Mouse (Mus musculus): ENCODE results near the gene Gpank1.

Gpank1 gene

DNA sequence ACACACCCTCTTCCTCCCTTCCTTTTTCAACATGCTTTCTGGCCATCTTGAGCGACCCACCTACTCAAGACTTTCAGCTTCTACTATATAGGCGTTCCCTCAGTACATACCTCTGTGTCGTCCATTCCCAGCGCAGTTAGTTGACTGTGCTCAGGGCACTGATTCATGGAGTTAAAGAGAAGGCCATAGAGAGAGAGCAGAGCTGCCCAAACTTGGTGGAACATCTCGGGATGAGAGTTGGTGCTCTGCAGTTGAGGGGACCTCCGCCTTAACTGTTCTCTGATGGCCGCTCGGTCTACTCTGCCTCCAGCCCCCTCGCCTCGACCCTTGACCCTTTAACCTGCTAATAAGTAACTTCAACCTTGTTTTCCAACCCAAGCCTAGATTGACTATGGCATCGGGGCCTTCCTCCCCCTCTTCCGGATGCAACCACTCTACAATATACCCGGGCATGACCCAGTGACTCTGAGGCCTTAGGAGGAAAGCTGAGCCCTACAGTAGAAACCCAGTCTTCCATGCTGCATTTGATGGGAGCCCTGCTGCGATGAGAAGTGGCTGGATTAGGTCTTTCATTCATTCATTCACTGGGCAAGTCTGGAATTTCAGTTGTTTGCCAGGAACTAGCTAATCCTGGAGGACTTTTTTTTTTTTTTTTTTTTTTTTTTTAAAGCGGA lies 10.4 kb downstream of the Gpank1 start, which contains the start of gene Apom:
TSS of gene Apom (minus strand) at position 551 of the 674 bp plus-strand sequence.
- no peak for DNase-seq (ENCODE audit: low spot score in 2 of 2)

DNA sequence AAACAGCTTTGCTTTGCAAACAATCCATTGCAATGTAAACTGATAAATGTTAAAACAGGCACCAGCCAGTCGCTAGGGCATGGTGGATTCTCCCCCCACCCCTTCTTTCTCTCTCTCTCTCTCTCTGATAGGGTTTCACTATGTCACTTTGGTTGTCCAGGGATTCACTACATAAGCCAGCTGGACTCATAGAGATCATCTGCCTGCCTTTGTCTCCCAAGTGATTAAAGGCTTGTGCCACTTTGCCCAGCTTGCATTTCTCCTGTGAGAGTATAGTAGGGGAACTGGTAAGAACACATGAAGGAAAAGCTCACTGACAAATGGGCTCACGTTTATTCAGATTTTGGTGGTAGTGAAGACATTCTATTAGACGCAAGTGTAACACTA lies 10.9 kb downstream of the Gpank1 start:
- no peak for DNase-seq (ENCODE audit: low spot score in 2 of 2)

DNA sequence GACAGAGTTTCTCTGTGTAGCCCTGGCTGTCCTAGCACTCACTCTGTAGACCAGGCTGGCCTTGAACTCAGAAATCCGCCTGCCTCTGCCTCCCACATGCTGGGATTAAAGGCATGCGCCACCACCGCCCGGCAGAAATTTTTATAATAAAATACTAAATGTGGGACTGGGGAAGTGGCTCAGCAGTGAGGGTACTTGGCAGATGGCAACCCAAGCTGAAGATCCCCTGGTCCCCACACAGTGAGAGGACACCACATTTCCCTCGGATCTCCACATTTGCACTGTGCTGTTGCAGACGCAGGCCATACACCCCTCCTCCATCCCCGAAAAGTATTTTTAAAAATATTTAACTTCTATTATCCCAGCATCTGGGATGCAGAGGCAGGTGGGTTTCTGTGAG lies 12.3 kb downstream of the Gpank1 start:
- no peak for DNase-seq (ENCODE audit: low spot score in 2 of 2)

DNA sequence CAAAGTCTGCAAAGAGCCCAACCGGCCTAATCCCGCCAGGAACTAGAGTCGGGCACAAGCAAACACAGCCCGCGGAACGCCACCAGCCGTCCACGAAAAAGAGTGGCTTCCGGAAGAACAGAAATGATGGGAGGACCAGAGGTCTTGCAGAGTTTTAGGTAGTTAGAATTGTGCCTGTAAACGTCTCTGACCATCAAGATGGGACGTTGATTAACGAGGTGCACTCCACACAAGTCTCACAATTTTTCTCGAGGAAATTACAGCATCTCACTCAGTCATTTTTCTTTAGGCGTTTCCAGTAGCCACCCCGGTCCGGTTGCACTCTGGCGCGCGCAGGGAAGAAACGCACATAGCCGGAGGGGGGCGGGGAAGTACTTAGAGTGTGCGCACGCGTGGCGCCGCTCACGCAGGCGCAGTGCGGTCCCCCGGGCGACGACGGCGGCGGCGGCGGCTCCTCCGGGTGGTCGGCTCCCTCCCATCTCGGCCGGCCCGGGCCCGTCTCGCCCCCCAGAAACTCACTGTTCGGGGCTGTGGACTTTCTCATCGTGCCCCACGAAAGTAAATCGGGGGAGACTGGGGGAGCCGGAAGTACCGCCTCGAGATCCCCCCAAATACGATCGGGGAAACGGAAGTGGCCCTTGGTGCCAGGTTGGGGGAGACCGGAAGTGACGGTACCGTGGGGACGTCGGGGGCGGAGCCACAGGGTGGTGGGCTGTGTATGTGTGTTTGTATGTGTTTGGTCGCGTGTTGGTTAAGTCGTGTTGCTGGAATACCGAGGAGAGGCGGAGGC lies 13.7 kb downstream of the Gpank1 start, which contains the start of gene Bag6:
TSS of gene Bag6 (plus strand) at position 378 of the 790 bp plus-strand sequence.
- DNase-seq (ENCODE audit: low spot score in 2 of 2), result peak; percentile 83 to 94

DNA sequence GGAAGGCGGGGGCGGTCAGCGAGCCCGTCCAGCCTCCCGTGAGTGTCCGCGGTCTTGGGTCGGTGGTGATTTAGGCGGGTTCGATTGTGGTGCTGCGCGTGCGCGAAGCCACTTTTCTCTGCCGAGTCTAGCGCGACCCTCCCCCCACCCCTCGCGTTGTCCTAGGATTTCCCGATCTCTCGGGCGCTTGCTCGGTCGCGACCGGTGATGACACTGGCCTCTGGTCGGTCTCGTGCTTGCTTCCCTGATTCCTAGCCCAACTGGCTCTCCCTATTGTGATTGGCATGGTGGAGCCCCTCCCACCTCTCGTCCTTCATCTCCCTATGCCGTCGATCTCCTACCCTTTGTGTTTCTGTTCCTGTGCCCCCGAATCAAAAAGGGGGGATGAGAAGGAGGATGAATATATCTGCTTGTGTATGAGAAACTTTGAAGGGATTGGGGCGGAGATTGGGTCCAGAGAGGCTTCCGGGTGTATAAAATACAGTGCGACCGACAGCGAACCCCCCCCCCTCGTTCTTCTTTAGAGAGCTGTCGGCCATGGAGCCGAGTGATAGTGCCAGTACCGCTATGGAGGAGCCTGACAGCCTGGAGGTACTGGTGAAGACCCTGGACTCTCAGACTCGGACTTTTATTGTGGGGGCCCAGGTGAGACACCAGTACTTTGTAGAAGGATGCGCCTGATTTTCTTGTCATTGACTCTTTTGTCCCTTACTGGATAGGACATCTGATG lies 14.5 kb downstream of the Gpank1 start:
- no peak for DNase-seq (ENCODE audit: low spot score in 2 of 2)

DNA sequence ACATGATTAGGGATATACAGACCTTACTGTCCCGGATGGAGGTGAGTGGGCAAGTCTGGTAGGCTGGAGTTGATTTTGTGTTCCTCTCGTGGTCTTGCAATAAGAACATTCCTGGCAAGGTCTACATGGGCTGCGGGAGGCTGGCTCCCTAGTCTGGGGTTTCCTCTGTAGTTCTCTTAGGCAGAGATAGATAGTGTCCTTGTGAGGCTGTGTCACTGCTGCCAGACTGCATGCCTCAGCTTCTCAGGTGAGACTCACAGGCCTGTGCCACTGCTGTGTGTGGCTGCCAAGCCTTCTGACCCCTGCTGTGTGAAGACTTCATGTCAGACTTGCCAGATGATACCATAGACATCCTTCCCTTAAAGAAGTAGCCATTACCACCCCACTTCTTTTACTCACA lies 18.0 kb downstream of the Gpank1 start:
- DNase-seq (ENCODE audit: low spot score in 2 of 2), result no peak

DNA sequence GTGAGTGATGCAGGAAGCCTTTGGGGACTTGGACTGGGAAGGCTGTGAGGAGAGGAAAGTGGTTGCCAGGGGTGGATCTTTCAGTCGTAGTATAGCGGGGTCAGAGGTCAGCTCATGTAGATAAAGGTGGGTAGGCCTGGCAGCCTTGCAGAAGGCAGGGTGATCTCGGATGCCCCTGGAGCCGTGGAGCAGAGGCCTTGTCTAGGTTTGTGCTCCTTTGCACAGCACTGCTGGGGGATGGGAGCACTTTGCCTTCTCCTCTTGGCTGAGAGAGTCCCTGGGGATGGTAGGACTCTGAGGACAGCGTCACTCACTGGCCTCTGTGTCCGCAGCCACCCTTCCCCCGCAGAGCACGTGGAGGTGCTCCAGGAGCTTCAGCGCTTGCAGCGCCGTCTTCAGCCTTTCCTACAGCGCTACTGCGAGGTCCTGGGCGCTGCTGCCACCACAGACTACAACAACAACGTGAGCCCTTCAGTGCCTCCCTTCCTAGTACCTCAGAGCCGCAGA lies 19.3 kb downstream of the Gpank1 start:
- no peak for DNase-seq (ENCODE audit: low spot score in 2 of 2)

DNA sequence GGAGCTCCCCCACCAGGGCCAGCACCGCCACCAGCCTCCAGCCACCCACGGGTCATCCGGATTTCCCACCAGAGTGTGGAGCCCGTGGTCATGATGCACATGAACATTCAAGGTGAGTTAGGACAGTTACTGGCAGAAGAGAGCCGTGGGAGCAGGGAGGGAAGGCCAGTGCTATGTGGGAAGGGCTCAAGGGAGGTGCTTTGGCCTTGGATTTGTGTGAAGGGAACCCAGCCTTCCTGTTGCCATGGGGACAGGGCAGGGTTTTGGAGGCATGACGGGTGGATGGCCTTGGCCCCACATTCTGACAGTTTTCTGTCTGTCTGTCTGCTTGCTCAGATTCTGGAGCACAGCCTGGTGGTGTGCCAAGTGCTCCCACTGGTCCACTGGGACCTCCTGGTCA lies 20.7 kb downstream of the Gpank1 start:
- DNase-seq (ENCODE audit: low spot score in 2 of 2), result no peak

DNA sequence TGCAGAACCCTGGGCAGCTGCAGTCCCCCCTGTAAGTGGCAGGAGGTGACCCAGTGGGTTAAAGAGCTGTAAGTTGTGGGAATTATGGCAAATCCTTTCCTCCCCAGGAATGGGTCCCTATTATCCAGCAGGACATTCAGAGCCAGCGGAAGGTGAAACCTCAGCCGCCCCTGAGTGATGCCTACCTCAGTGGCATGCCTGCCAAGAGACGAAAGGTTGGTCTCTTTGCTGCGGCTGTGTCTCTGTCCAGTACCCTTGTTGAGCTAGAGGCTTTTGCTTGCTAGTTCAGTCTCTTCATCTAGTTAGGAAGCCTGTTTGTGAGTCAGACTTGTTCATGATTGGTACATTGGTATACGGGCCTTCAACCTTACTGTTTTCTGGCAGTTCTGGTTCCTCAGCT lies 24.9 kb downstream of the Gpank1 start:
- no peak for DNase-seq (ENCODE audit: low spot score in 2 of 2)

DNA sequence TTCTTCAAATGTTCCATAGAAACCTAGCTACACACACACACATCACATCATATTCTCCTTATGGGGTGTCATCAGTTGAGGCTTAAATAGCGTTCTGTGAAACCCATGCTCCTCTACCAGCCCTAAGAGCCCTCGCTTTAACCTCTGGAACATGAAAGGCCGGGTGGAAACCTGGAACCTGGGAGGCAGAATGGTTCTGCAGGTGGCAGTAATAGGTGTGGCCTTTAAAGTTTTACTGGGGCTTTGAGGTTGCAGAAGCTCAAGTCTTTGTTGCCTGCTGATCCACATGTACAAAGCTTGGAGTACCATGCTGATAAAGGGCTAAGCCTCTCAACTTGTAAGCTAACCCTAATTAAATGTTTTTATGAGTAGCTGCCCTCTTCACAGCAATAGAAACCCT lies 26.1 kb downstream of the Gpank1 start:
- DNase-seq (ENCODE audit: low spot score in 2 of 2), result no peak

DNA sequence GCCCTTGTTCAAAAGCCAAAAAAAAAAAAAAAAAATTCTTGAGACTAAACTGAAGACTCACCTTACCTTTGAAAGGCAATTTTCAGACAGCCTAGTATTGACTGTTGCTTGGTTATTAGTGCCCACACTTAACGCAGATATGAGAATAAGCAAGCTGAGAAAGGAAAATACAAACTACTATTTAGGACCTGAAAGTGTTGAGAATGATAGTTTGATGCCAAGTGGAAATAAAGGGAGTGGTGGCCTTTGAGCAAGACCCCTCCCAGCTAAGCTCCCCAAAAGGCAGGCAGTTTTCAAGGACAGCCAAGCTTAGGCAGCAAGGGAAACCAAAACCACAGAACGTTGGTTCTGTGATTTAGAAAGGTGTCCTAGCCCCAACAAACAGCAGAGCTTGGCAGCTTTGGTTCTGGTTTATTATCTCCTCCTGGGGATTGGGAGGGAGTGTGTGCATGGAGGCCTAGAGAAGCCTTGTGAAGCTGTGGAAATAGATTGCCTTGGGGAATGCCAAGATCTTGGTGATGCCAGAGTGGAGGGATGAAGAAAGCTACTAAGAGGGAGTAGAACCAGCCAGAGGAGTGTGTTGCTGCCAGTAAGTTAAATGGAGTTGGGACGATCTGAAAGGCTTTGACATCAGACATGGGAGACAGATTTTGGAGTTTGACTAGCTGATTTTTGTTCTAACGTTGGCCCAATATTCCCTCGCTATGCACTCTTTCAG lies 26.8 kb downstream of the Gpank1 start:
- no peak for DNase-seq (ENCODE audit: low spot score in 2 of 2)

DNA sequence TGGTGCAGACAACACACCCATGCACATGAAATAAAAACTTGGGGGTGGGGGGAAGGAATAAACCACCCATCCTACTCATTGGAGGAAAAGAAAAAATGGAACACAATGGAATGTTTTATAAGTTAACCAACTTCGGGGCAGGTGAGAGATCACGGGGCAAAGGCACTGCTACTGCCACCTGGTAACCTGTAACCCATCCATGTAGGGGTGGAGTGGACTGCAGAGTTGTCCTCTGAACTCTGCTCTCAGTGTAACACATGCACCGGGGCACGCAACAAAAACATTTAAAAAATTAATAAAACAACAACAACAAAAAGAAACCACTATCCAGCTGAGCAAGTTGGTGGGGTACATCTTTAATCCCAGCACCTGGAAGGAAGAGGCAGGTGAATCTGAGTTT lies 30.9 kb downstream of the Gpank1 start:
- no peak for DNase-seq (ENCODE audit: low spot score in 2 of 2)

DNA sequence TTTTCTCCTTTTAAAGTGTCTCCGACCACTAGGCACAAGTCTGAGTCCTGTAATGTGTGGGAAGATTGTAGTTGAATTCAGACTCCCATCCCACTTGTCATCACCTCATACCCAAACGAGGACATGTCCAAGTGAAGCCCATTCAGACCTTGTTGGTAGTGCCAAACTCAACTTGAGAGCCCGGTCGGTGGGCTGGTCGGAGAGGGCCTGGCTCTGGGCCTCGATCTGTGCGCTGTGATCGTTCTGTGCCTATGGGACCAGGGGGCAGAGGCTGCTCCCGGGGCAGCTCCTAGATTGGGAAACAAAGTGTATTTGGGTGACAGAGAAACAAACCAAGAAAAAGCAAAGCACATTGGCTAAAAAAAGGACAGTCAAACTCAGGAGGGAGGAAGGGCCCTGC lies 31.8 kb downstream of the Gpank1 start:
- DNase-seq (ENCODE audit: low spot score in 2 of 2), result no peak

DNA sequence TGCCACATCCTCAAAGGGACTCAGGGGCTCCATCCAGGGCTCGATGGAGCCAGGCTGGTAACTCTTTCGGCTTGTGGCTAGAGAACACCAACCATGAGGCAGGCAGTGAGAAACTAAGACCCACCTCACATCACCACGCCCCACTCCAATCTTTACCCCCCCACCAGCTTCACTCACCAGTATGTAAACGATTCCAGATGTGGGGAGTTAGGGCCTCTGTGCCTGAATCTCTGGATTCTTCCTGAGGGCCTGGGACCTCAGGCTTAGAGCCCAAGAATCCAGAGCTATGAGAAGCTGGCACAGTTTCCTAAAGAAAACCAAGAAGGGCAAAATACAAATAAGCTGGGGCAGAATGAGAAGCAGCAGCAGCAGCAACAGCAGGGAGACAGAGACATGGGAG lies 32.7 kb downstream of the Gpank1 start:
- DNase-seq (ENCODE audit: low spot score in 2 of 2), result no peak

DNA sequence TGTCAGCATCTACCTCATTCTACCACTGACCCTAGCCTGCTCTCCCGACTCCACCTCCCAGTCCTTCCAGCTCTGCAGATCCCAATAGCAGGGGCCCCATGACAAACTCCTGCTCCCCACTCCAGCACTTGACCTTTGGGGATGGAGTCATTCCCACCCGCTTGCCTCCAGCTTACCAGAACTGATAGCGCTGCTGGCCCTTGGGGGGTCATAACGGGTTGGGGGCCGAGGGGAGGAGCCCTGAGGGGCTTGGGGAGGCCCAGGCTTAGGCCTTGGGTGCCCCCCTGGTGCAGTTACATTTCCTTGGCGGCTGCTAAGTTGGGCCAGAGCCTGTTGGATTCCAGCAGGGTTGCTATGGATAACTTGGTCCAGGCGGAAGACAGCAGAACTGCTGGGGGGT lies 33.4 kb downstream of the Gpank1 start:
- no peak for DNase-seq (ENCODE audit: low spot score in 2 of 2)

DNA sequence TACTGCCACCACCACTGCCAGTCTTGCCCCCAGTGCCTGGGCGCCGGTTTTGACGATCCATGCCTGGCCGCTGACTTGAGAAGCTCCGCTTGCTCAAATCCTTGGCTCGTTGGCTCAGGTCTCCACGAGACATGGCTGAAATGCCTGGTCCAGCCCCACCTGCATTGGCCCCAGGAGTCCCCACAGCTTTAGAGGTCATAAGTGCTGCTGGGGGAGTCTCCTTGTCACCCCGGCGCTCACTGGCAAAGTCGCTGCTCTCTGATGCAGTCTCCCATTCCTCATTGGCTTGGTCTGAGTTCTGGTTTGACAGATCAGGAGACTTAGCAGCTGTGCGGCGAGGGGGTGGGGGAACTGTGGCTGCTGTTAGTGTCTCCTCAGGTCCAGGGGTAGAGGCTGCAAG lies 34.2 kb downstream of the Gpank1 start:
- DNase-seq (ENCODE audit: low spot score in 2 of 2), result no peak

DNA sequence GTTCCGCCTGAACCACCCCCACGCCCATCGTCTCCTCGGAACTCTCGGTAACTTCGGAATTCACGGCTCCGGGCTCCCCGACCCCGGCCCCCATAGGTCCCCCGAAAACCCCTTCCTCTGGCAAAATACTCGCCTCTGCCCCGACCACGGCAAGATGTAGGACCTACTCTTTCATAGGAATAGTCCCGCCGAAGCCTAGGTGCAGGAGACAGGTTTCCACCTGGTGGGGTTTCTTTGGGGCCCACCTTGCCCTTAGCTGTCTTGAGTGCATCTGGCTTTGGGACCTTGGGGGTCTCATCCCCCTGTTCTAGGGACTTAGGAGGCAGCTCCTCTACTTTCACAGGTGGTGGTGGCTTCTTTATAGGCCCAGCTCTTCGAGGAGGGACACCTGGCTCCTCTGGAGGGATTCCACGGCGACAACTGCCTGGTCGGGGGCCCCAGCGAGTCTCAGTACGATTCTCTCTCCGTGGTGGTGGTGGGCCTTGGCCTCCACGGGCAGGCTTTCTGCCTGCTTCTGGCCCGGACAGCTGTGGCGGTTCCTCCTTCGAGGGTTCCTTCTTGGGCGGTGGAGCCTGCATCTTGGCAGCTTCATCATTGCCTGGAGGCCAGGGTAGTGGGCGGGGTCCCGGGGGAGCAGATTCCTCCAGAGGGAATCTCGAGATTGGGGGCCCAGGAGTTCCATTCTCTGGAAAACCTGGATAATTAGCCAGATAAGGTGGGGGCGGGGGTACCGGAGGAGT lies 35.4 kb downstream of the Gpank1 start:
- no peak for DNase-seq (ENCODE audit: low spot score in 2 of 2)

DNA sequence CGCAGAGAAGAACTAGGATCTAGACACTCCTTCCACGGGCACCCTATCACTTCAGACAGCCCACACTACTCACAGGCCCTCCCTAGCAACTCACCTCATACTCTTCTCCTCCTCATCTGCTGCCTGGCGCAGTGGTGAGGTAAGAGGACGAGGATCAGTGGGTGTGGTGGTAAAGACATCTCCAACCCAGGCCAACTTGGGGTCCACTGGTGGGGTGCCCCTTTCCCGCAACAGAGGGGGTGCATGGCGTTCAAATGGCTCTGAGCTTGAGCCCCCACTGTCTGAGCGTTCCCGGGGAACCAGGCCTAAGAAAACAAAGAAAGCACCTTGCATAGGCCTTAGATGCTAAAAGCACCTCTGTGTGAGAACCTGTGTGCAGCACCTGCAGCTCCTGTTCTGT lies 36.0 kb downstream of the Gpank1 start:
- DNase-seq (ENCODE audit: low spot score in 2 of 2), result no peak

DNA sequence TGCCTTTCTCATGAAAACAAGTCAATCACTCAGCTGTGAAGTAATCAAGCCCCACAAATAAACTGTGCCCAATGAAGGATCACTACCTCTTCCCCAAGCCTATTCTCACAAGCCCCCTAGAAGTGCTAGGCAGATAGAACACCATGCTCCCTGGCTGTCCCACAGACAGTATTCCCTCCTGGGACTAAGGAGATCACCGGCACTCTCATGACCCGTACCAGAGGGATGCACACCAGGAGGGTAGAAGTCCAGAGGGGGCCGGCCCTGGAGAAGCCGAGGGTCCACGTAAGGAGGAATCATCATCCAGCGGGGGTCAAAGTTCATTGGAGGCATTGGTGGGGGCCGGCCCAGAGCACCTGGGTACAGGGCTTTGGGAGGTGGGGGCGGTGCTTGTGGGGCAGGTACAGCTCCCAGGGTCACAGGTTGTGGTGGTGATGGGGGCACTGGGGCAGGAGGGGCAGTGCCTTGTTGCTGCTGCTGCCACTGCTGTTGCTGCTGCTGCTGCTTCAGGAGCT lies 36.5 kb downstream of the Gpank1 start:
- DNase-seq (ENCODE audit: low spot score in 2 of 2), result no peak

DNA sequence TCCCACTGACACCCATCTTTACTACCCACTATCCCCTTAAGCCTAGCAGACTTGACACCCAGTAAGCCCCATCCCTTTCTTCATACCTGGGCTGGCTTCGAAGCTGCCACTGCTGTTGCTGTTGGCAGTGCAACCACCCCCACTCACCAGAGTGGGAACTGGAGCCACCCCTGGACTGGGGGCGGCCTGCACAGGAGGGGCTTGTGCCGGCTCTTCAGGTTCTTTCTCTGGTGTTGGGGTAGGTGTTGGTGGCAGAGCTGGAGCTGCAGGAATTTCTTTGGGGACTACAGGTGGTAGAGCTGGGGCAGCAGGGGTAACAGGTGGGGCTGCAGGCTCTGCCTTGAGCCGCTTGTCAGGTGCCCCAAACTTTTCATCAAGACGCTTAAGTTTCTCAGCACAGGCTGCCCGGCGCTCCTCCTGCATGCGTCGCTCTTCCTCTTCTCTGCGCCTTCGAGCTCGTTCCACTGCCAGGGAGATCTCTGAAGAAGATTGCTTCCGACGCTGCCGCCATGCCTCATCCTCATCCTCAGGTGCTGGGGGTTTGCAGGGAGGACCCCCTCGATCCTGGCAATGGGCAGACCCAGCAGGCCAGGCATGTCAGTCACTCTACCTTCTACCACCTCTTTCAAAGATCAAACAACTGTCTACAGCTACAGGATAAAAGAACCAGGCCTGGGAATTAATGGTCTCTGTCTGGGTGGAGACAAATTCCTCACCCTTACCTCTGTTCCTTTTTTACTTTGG lies 37.8 kb downstream of the Gpank1 start:
- no peak for DNase-seq (ENCODE audit: low spot score in 2 of 2)

Data from left cerebral cortex, adult 9 months (tissue).